Mouse (Mus musculus) MEL (cell line): ENCODE measurements at regions not wholly inside any gene's neighbourhood (a gene's known extent, or its start where the extent isn't known, plus 50 kb on each side); places are given as distances from the start of the nearest gene placed in this dataset.
"Not testable (repeated sequence)": the region's sequence is repeated elsewhere in the genome, so short reads cannot be mapped to it uniquely, and the experiment has no call there.

Source experiments
- DNase-seq: peaks from one replicate; pipeline ENCODE4 v3.0.0; 2011; ENCODE audit warnings: low read depth, low spot score
- H3K27ac ChIP-seq: 2 replicates; pipeline ENCODE4 v1.5.1; 2012; ENCODE audit warnings: low read depth, mild to moderate bottlenecking, control low read depth, low read length, moderate library complexity; ENCODE audit not compliant: control insufficient read depth
- H3K27me3 ChIP-seq, 2 experiments: fragments of 150-350 bp in 1 of 2; sonication (generic) in 1 of 2; 2 replicates each; pipeline ENCODE4 v1.6.1; 2012; ENCODE audit warnings: low read length in 2 of 2, mild to moderate bottlenecking in 2 of 2, improper control_type of control experiment in 1 of 2, moderate library complexity in 1 of 2; ENCODE audit not compliant: insufficient read depth in 2 of 2, control insufficient read depth in 1 of 2
- H3K36me3 ChIP-seq, 2 experiments: 2 replicates each; pipeline ENCODE4 v1.6.1; 2012 to 2014; ENCODE audit warnings: low read length in 2 of 2, improper control_type of control experiment in 1 of 2, inconsistent platforms in 1 of 2, mild to moderate bottlenecking in 1 of 2; ENCODE audit not compliant: insufficient read depth in 2 of 2, control insufficient read depth in 1 of 2
- H3K4me1 ChIP-seq, 2 experiments: fragments of 150-350 bp in 1 of 2; sonication (generic) in 1 of 2; 2 replicates each; pipeline ENCODE4 v1.6.1; 2012; ENCODE audit warnings: low read length in 2 of 2, improper control_type of control experiment in 1 of 2, mild to moderate bottlenecking in 1 of 2; ENCODE audit not compliant: insufficient read depth in 2 of 2, control insufficient read depth in 1 of 2
- H3K4me3 ChIP-seq, 2 experiments: fragments of 150-350 bp in 1 of 2; sonication (generic) in 1 of 2; 2 replicates each; pipeline ENCODE4 v1.5.1; 2012; ENCODE audit warnings: low read depth in 2 of 2, low read length in 2 of 2, mild to moderate bottlenecking in 2 of 2, moderate library complexity in 2 of 2, control low read depth in 1 of 2, improper control_type of control experiment in 1 of 2; ENCODE audit not compliant: control insufficient read depth in 1 of 2, insufficient read depth in 1 of 2
- H3K79me2 ChIP-seq: 2 replicates; pipeline ENCODE4 v1.6.1; 2012; ENCODE audit warnings: mild to moderate bottlenecking, low read length, moderate library complexity; ENCODE audit not compliant: control insufficient read depth, poor library complexity, insufficient read depth
- H3K9ac ChIP-seq: 2 replicates; pipeline ENCODE4 v1.6.1; 2012; ENCODE audit warnings: low read depth, mild to moderate bottlenecking, control low read depth, low read length, moderate library complexity; ENCODE audit not compliant: control insufficient read depth, poor library complexity, severe bottlenecking
- H3K9me3 ChIP-seq: fragments of 150-350 bp; sonication (generic); replicated peaks from 2 replicates; pipeline ENCODE4 v1.6.1; 2012; ENCODE audit warnings: mild to moderate bottlenecking, low read length, improper control_type of control experiment, moderate library complexity; ENCODE audit not compliant: insufficient read depth
- BHLHE40 ChIP-seq: IDR thresholded peaks from 2 replicates; pipeline ENCODE4 v1.6.1; 2012; ENCODE audit warnings: low read depth, mild to moderate bottlenecking, inconsistent platforms, low read length, improper control_type of control experiment, borderline replicate concordance
- CHD2 ChIP-seq: IDR thresholded peaks from 2 replicates; pipeline ENCODE4 v1.6.1; 2011; ENCODE audit warnings: low read length, improper control_type of control experiment
- CTCF ChIP-seq, 3 experiments: IDR thresholded peaks in 2 of 3; conservative IDR thresholded peaks in 1 of 3; 2 replicates each; pipeline ENCODE4 v1.5.1; 2011 to 2012; ENCODE audit warnings: low read length in 3 of 3, low read depth in 2 of 3, mild to moderate bottlenecking in 2 of 3, improper control_type of control experiment in 1 of 3, inconsistent platforms in 1 of 3, mixed read lengths in 1 of 3, moderate library complexity in 1 of 3; ENCODE audit not compliant: control insufficient read depth in 1 of 3, insufficient read depth in 1 of 3, poor library complexity in 1 of 3, severe bottlenecking in 1 of 3
- GABPA ChIP-seq: IDR thresholded peaks from 2 replicates; pipeline ENCODE4 v1.6.1; 2012; ENCODE audit warnings: low read depth, mild to moderate bottlenecking, inconsistent platforms, low read length, improper control_type of control experiment, moderate library complexity
- GATA1 ChIP-seq: IDR thresholded peaks from 2 replicates; pipeline ENCODE4 v1.6.1; 2011; ENCODE audit warnings: low read depth, low read length, improper control_type of control experiment
- HCFC1 ChIP-seq: IDR thresholded peaks from 2 replicates; pipeline ENCODE4 v1.6.1; 2012; ENCODE audit warnings: low read depth, mild to moderate bottlenecking, inconsistent platforms, low read length, improper control_type of control experiment, moderate library complexity
- KAT2A ChIP-seq: conservative IDR thresholded peaks from 2 replicates; pipeline ENCODE4 v1.6.1; 2012; ENCODE audit warnings: low read depth, low read length, improper control_type of control experiment, inconsistent platforms
- MEF2A ChIP-seq: IDR thresholded peaks from 2 replicates; pipeline ENCODE4 v1.6.1; 2014; ENCODE audit warnings: low read depth, mild to moderate bottlenecking, inconsistent platforms, low read length, improper control_type of control experiment; ENCODE audit not compliant: poor library complexity, insufficient replicate concordance, severe bottlenecking; ENCODE audit errors: extremely low read depth
- MXI1 ChIP-seq: IDR thresholded peaks from 2 replicates; pipeline ENCODE4 v1.6.1; 2011; ENCODE audit warnings: mild to moderate bottlenecking, low read depth, low read length, improper control_type of control experiment
- MYC ChIP-seq: IDR thresholded peaks from 2 replicates; pipeline ENCODE4 v1.6.1; 2011; ENCODE audit warnings: low read depth, mild to moderate bottlenecking, low read length, improper control_type of control experiment, moderate library complexity
- NELFE ChIP-seq: IDR thresholded peaks from 2 replicates; pipeline ENCODE4 v1.6.1; 2011; ENCODE audit warnings: low read depth, low read length, improper control_type of control experiment
- RAD21 ChIP-seq: IDR thresholded peaks from 2 replicates; pipeline ENCODE4 v1.6.1; 2011; ENCODE audit warnings: mild to moderate bottlenecking, low read depth, low read length, improper control_type of control experiment
- SIN3A ChIP-seq: IDR thresholded peaks from 2 replicates; pipeline ENCODE4 v1.6.1; 2012; ENCODE audit warnings: low read length, improper control_type of control experiment, inconsistent platforms
- SMC3 ChIP-seq: IDR thresholded peaks from 2 replicates; pipeline ENCODE4 v1.6.1; 2011; ENCODE audit warnings: low read depth, low read length, improper control_type of control experiment
- TAL1 ChIP-seq: IDR thresholded peaks from 2 replicates; pipeline ENCODE4 v1.6.1; 2012; ENCODE audit warnings: mild to moderate bottlenecking, inconsistent platforms, low read length, moderate library complexity, mixed read lengths
- TBP ChIP-seq: IDR thresholded peaks from 2 replicates; pipeline ENCODE4 v1.8.0; 2011; ENCODE audit warnings: low read depth, low read length, improper control_type of control experiment
- TCF12 ChIP-seq: IDR thresholded peaks from 2 replicates; pipeline ENCODE4 v1.6.1; 2014; ENCODE audit warnings: low read depth, mild to moderate bottlenecking, inconsistent platforms, low read length, improper control_type of control experiment, moderate library complexity
- ZMIZ1 ChIP-seq: IDR thresholded peaks from 2 replicates; pipeline ENCODE4 v1.6.1; 2012; ENCODE audit warnings: low read depth, mild to moderate bottlenecking, inconsistent platforms, low read length, improper control_type of control experiment, moderate library complexity

GRCm38 (mm10) chr12:71714606-71715005 lies 116.3 kb upstream of the Daam1 start:
- no peak for DNase-seq
- Histone ChIP-seq H3K4me1 (no peaks in the 10 kb centered on the region), H3K9ac (no peak overlapping the region), H3K36me3 (no peaks in the 10 kb centered on the region), H3K27ac (no peak overlapping the region), H3K27me3 (peaks cover 0 to 2% of the 10 kb centered on the region in 2 experiments; a peak in 2 of 4 replicates), H3K4me3 (no peak overlapping the region), H3K79me2 (no peaks in the 10 kb centered on the region), H3K9me3 (no peaks in the 10 kb centered on the region)
- no peak for TF ChIP-seq RAD21
- TF ChIP-seq HCFC1, result no peak
- TF ChIP-seq GATA1, result no peak
- no peak for TF ChIP-seq MYC
- TF ChIP-seq NELFE, result no peak
- TF ChIP-seq TCF12, result no peak
- no peak for TF ChIP-seq SIN3A
- TF ChIP-seq GABPA, result no peak
- TF ChIP-seq CHD2, result no peak
- no peak for TF ChIP-seq ZMIZ1
- no peak for TF ChIP-seq TBP
- no peak for TF ChIP-seq TAL1

GRCm38 (mm10) chr12:71718412-71718811 lies 112.5 kb upstream of the Daam1 start:
- not testable (repeated sequence) for H3K79me2 ChIP-seq, H3K9me3 ChIP-seq, H3K9ac ChIP-seq, H3K27me3 ChIP-seq, H3K27ac ChIP-seq, H3K36me3 ChIP-seq, H3K4me1 ChIP-seq, DNase-seq, H3K4me3 ChIP-seq

GRCm38 (mm10) chr12:71718911-71719310 lies 112.0 kb upstream of the Daam1 start:
- Histone ChIP-seq H3K9me3 (no peaks in the 10 kb centered on the region), H3K4me1 (no peaks in the 10 kb centered on the region), H3K36me3 (no peaks in the 10 kb centered on the region), H3K4me3 (no peak overlapping the region), H3K79me2 (no peaks in the 10 kb centered on the region), H3K27ac (no peak overlapping the region), H3K27me3 (peaks cover 0 to 2% of the 10 kb centered on the region in 2 experiments; a peak in 2 of 4 replicates), H3K9ac (no peak overlapping the region)
- no peak for TF ChIP-seq KAT2A
- no peak for TF ChIP-seq TBP
- no peak for TF ChIP-seq MEF2A
- no peak for TF ChIP-seq TCF12
- TF ChIP-seq SMC3, result no peak
- TF ChIP-seq GATA1, result no peak
- no peak for TF ChIP-seq ZMIZ1
- TF ChIP-seq CTCF (IDR thresholded peaks at IDR 0.05 in 2 of 3, conservative IDR thresholded peaks at IDR 0.05 in 1 of 3; ENCODE audit: control insufficient read depth in 1 of 3, insufficient read depth in 1 of 3, low read depth in 2 of 3, low read length in 3 of 3, poor library complexity in 1 of 3, severe bottlenecking in 1 of 3), result no peak
- TF ChIP-seq MXI1, result no peak
- no peak for TF ChIP-seq SIN3A
- no peak for TF ChIP-seq BHLHE40
- no peak for TF ChIP-seq MYC
- DNase-seq, result no peak
